In the genomic region with DNA sequence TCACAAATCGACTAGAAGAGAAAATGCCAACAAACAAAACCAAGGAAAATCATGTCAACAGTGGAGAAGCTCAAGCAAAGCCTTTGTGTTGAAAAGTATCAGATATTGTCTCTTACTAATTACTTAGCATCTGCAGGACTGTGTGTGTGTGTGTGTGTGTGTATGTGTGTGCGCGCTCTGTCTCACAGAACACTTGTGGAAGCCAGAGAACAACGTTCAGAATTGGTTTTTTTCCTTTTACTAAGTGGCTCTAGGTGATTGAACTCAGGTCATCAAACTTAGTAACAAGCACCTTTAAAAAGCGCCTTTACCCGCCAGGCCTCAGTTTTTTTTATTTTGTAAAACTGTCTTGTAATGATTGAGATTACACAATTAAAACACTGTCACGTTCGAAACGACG, we compare ENCODE assay signal across 8 mouse cellular contexts. TPM values are rescaled to one million over a fixed set of nuclear protein-coding genes. Genes with fewer than 3 reads are reported as not detected.
DNase-seq lines count a peak whose midpoint lies in the region; ATAC-seq and TF ChIP-seq lines count a peak whose summit lies in the region.

No protein-coding gene starts in this region.

- H3K4me2 ChIP-seq in heart, embryonic 15.5 days = peak overlapping the region; percentile 77
- H3K4me2 ChIP-seq in forebrain, embryonic 14.5 days (ENCODE audit: low read length) = peak overlapping the region; percentile 80
- peak overlapping the region; percentile 93 for H3K4me2 ChIP-seq in liver, postnatal 0 days (ENCODE audit: low read depth, low read length)

- DNase-seq in heart, postnatal 4 days = no peak
- DNase-seq in ES-E14 (ENCODE audit: low read depth, low spot score) = no peak
- DNase-seq in forebrain, embryonic 14.5 days (ENCODE audit: low spot score) = no peak
- DNase-seq in liver, postnatal 0 days = no peak
- no peak for DNase-seq in thymus, adult 18-20 months
- no peak for DNase-seq in right cerebral cortex, postnatal 36 days (ENCODE audit: low spot score in 2 of 2)
- no peak for DNase-seq in cerebellum, postnatal 14 days

- no peaks in the 10 kb centered on the region for H3K9me3 ChIP-seq in heart, embryonic 15.5 days (replicated peaks)
- H3K9me3 ChIP-seq in ES-E14 (ENCODE audit: control insufficient read depth, insufficient read depth, low read depth, low read length) = no peaks in the 10 kb centered on the region; the same call in 1 of the 2 replicates
- H3K9me3 ChIP-seq in forebrain, embryonic 14.5 days (replicated peaks; ENCODE audit: control insufficient read depth, low read length) = no peaks in the 10 kb centered on the region
- H3K9me3 ChIP-seq in liver, postnatal 0 days (ENCODE audit: low read length) = no peaks in the 10 kb centered on the region

- no peak for TF ChIP-seq EP300 in liver, postnatal 0 days (IDR thresholded peaks at IDR 0.05; ENCODE audit: low read depth)

- H3K4me3 ChIP-seq in heart, embryonic 15.5 days = peak overlapping the region; percentile 74
- H3K4me3 ChIP-seq in ES-E14 (ENCODE audit: insufficient read depth in 1 of 2, low read depth in 1 of 2, low read length in 2 of 2, poor library complexity in 1 of 2, severe bottlenecking in 1 of 2) = peak overlapping the region; percentile 83 to 92
- H3K4me3 ChIP-seq in forebrain, embryonic 14.5 days (ENCODE audit: low read depth, low read length) = peak overlapping the region; percentile 86
- peak overlapping the region; percentile 92 for H3K4me3 ChIP-seq in liver, postnatal 0 days (ENCODE audit: low read depth, low read length)

- no peaks in the 10 kb centered on the region for H3K27me3 ChIP-seq in heart, embryonic 15.5 days
- no peaks in the 10 kb centered on the region for H3K27me3 ChIP-seq in forebrain, embryonic 14.5 days (replicated peaks; ENCODE audit: control insufficient read depth, insufficient read depth, low read length)
- no peaks in the 10 kb centered on the region for H3K27me3 ChIP-seq in liver, postnatal 0 days (ENCODE audit: insufficient read depth, low read length)

- TF ChIP-seq CTCF in liver, postnatal 0 days (IDR thresholded peaks at IDR 0.05; ENCODE audit: low read depth) = no peak

- ATAC-seq in heart, embryonic 15.5 days (replicated peaks; ENCODE audit: insufficient number of reproducible peaks, insufficient read depth, low FRiP score, low read depth) = no peak
- peak; percentile 29 for ATAC-seq in forebrain, embryonic 14.5 days
- ATAC-seq in liver, postnatal 0 days = no peak

- WGBS in heart, embryonic 15.5 days = 41% methylated on average over 10 of the region's 10 CpGs
- 35% methylated on average over 10 of the region's 10 CpGs for WGBS in forebrain, embryonic 14.5 days
- WGBS in liver, postnatal 0 days (ENCODE audit: insufficient replicate concordance) = 41% methylated on average over 10 of the region's 10 CpGs

- H3K36me3 ChIP-seq in heart, embryonic 15.5 days = peaks cover 30% of the 10 kb centered on the region
- peaks cover 24% of the 10 kb centered on the region for H3K36me3 ChIP-seq in ES-E14 (ENCODE audit: control insufficient read depth, insufficient read depth, low read length, poor library complexity, severe bottlenecking)
- peaks cover 31% of the 10 kb centered on the region for H3K36me3 ChIP-seq in forebrain, embryonic 14.5 days (ENCODE audit: control insufficient read depth, insufficient read depth, low read length)
- H3K36me3 ChIP-seq in liver, postnatal 0 days (replicated peaks; ENCODE audit: insufficient read depth, low read length) = peaks cover 21% of the 10 kb centered on the region

- H3K4me1 ChIP-seq in heart, embryonic 15.5 days (replicated peaks) = peaks cover 7% of the 10 kb centered on the region
- peaks cover 4% of the 10 kb centered on the region in 2 experiments; a peak in 1 of 4 replicates for H3K4me1 ChIP-seq in ES-E14 (ENCODE audit: control insufficient read depth in 2 of 2, insufficient read depth in 2 of 2, low read length in 2 of 2, poor library complexity in 1 of 2)
- peaks cover 11% of the 10 kb centered on the region for H3K4me1 ChIP-seq in forebrain, embryonic 14.5 days (ENCODE audit: control insufficient read depth, insufficient read depth, low read length)
- H3K4me1 ChIP-seq in liver, postnatal 0 days (ENCODE audit: insufficient read depth) = peaks cover 8% of the 10 kb centered on the region

- in situ Hi-C loops in ES-E14 (cut with MboI; ENCODE audit: low sequenced_read_pairs in 2 of 2, unreplicated experiment in 2 of 2) = no loop called here

- H3K27ac ChIP-seq in heart, embryonic 15.5 days = no peak overlapping the region
- no peak overlapping the region for H3K27ac ChIP-seq in ES-E14 (ENCODE audit: insufficient read depth, low read depth, low read length, poor library complexity, severe bottlenecking)
- H3K27ac ChIP-seq in forebrain, embryonic 14.5 days (ENCODE audit: low read depth, low read length) = peak overlapping the region; percentile 99; the same call in 1 of the 2 replicates
- no peak overlapping the region for H3K27ac ChIP-seq in liver, postnatal 0 days (ENCODE audit: low read depth)

- no peak overlapping the region for H3K9ac ChIP-seq in heart, embryonic 15.5 days
- no peak overlapping the region; the same call in 1 of the 2 replicates for H3K9ac ChIP-seq in ES-E14 (ENCODE audit: insufficient read depth, low read depth, low read length, poor library complexity, severe bottlenecking)
- H3K9ac ChIP-seq in forebrain, embryonic 14.5 days (ENCODE audit: low read length) = peak overlapping the region; percentile 99
- H3K9ac ChIP-seq in liver, postnatal 0 days (replicated peaks) = no peak overlapping the region; the same call in 1 of the 2 replicates

TF ChIP-seq in ES-E14, 5 proteins besides CTCF, POLR2A, EP300 and RAD21:
- TF ChIP-seq ZNF384 (IDR thresholded peaks at IDR 0.05; ENCODE audit: low read depth, low read length) (no peak), ZC3H11A (IDR thresholded peaks at IDR 0.05; ENCODE audit: borderline replicate concordance, low read depth, low read length) (no peak), CHD2 (IDR thresholded peaks at IDR 0.05; ENCODE audit: low read depth, low read length) (no peak), MAFK (IDR thresholded peaks at IDR 0.05; ENCODE audit: insufficient read depth, low read depth, low read length) (no peak)

RNA-seq across cellular contexts. Expression of a gene that starts 0.5 kb away (rescaled TPM):
- 36.3 and 39.1 TPM in 2 replicates for polyA plus RNA-seq in heart, embryonic 15.5 days (2015; fragmentation: Nextera tagmentation; extraction: Ambion mirVana)
- total RNA-seq in heart, postnatal 4 days (2021) = 10 to 100 TPM; 35.9 to 41.7 TPM
- 158 and 164 TPM in 2 replicates for total RNA-seq in ES-E14 (2012; rRNA removed)
- 101 and 106 TPM in 2 replicates for polyA plus RNA-seq in forebrain, embryonic 14.5 days (2014; fragmentation: Nextera tagmentation; extraction: Ambion mirVana)
- polyA plus RNA-seq in liver, postnatal 0 days (2015; fragmentation: Nextera tagmentation; extraction: Ambion mirVana) = 17.4 and 19.6 TPM in 2 replicates
